Mouse (Mus musculus) CH12.LX (cell line): ENCODE data around the gene Tmem204.

Experiments used
- MAX ChIP-seq: IDR thresholded peaks from 2 replicates; pipeline ENCODE4 v1.6.1; 2011; ENCODE audit warnings: low read length, improper control_type of control experiment
- MEF2A ChIP-seq: IDR thresholded peaks from 2 replicates; pipeline ENCODE4 v1.6.1; 2014; ENCODE audit warnings: low read depth, mild to moderate bottlenecking, inconsistent platforms, low read length, improper control_type of control experiment, borderline replicate concordance
- USF1 ChIP-seq: IDR thresholded peaks from 2 replicates; pipeline ENCODE4 v1.6.1; 2014; ENCODE audit warnings: low read depth, mild to moderate bottlenecking, inconsistent platforms, low read length, improper control_type of control experiment
- ZC3H11A ChIP-seq: IDR thresholded peaks from 2 replicates; pipeline ENCODE4 v1.6.1; 2012; ENCODE audit warnings: low read depth, mild to moderate bottlenecking, inconsistent platforms, low read length, improper control_type of control experiment

GRCm38 (mm10) chr17:25109578-25109977, 26.2 kb upstream of the Tmem204 start:
- TF ChIP-seq MAX: no peak
- TF ChIP-seq ZC3H11A: no peak
- TF ChIP-seq MEF2A: no peak
- TF ChIP-seq USF1: no peak
